Mouse (Mus musculus): ENCODE results near the gene Rnf182.

DNA sequence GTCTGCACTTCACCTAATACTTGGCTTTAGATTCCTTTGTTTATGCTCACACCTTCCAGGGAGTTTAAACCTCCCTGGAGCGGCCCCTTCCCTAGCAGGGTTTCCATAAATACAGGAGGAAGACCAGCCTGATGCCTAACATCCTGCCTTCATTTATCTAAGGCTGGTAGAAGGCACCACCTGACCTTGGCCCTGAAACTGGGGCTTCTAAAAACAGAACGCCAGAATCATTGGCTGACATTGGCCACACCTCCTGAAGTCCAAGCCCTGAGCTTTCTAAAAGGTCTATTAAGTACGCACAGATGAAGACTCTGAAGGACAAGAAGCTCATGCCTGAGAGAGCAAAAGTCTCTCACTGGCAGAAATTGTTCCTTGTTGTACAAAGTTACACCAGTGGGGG lies 94.0 kb downstream of the Rnf182 start:
- no peak for TF ChIP-seq POLR2A (IDR thresholded peaks at IDR 0.05; ENCODE audit: borderline replicate concordance, low read depth, low read length)
- no peak for TF ChIP-seq CTCF (IDR thresholded peaks at IDR 0.05; ENCODE audit: low read depth, low read length)
